ENCODE assay signal across 12 mouse cellular contexts in genomic region chr4:88536640-88537039, GRCm38 (mm10). TPM values are rescaled to one million over a fixed set of nuclear protein-coding genes. Genes with fewer than 3 reads are reported as not detected.
DNase-seq lines count a peak whose midpoint lies in the region; ATAC-seq and TF ChIP-seq lines count a peak whose summit lies in the region.
"Had no signal": no experiment of that assay in that cellular context is flagged by ENCODE, and none has a peak within 500 bp of the region (broad histone marks: within the 10 kb centered on the region; RNA-seq: fewer than 3 reads in every experiment).

No protein-coding gene starts in this region.

- WGBS in intestine, embryonic 14.5 days, result 29% methylated on average over 7 of the region's 7 CpGs
- 44% methylated on average over 7 of the region's 7 CpGs for WGBS in intestine, postnatal 0 days
- 79% methylated on average over 7 of the region's 7 CpGs for WGBS in cerebellum, adult 2 months

- no peaks in the 10 kb centered on the region for H3K9me3 ChIP-seq in intestine, embryonic 14.5 days (ENCODE audit: control insufficient read depth, low read length)
- H3K9me3 ChIP-seq in intestine, postnatal 0 days (ENCODE audit: control insufficient read depth), result no peaks in the 10 kb centered on the region
- H3K9me3 ChIP-seq: G1E had no signal

- H3K27me3 ChIP-seq in intestine, embryonic 14.5 days (replicated peaks; ENCODE audit: control insufficient read depth, insufficient read depth, low read length), result no peaks in the 10 kb centered on the region
- H3K27me3 ChIP-seq in intestine, postnatal 0 days (replicated peaks; ENCODE audit: control insufficient read depth, insufficient read depth, low read length), result no peaks in the 10 kb centered on the region
- no peaks in the 10 kb centered on the region for H3K27me3 ChIP-seq in cerebellum, adult 2 months (ENCODE audit: control insufficient read depth, insufficient read depth, low read length)

- no peak for TF ChIP-seq POLR2A in cerebellum, adult 2 months (IDR thresholded peaks at IDR 0.05; ENCODE audit: borderline replicate concordance, insufficient read depth, low read length)

- no peak overlapping the region for H3K9ac ChIP-seq in intestine, embryonic 14.5 days (ENCODE audit: low read length)
- H3K9ac ChIP-seq in intestine, postnatal 0 days (ENCODE audit: low read depth, low read length), result no peak overlapping the region

- no peak overlapping the region for H3K4me3 ChIP-seq in intestine, embryonic 14.5 days (ENCODE audit: low read depth, low read length)
- H3K4me3 ChIP-seq in intestine, postnatal 0 days (ENCODE audit: low read depth, low read length), result no peak overlapping the region
- H3K4me3 ChIP-seq in cerebellum, adult 2 months (replicated peaks; ENCODE audit: insufficient read depth, low read depth, low read length), result no peak overlapping the region
- H3K4me3 ChIP-seq: myocyte had no signal

- H3K4me2 ChIP-seq in intestine, embryonic 14.5 days (ENCODE audit: low read length), result no peak overlapping the region
- no peak overlapping the region for H3K4me2 ChIP-seq in intestine, postnatal 0 days (replicated peaks; ENCODE audit: low read depth)

- DNase-seq in intestine, embryonic 14.5 days (ENCODE audit: low spot score), result peak; percentile 72
- peak; percentile 72 for DNase-seq in adrenal gland, postnatal 10 days
- peak; percentile 47 to 51 for DNase-seq in heart, postnatal 14 days
- DNase-seq in lung, postnatal 10 days, result peak; percentile 70
- no peak for DNase-seq in cerebellum, adult 11-12 months
- no peak for DNase-seq in right cerebral cortex, postnatal 25 days
- no peak for DNase-seq in cerebellum, adult 2 months

- no peak overlapping the region for H3K27ac ChIP-seq in intestine, embryonic 14.5 days (ENCODE audit: low read depth)
- H3K27ac ChIP-seq in intestine, postnatal 0 days (ENCODE audit: low read depth, low read length), result no peak overlapping the region
- no peak overlapping the region for H3K27ac ChIP-seq in cerebellum, adult 2 months (ENCODE audit: insufficient read depth, low read length)

- intact Hi-C loops in heart, postnatal 14 days (cut with DNase I), result no loop called here

- 0 out of 2 replicates have a peak, but pooled peaks have one; percentile 36 for ATAC-seq in intestine, embryonic 14.5 days (replicated peaks; ENCODE audit: low FRiP score, low TSS enrichment, low read depth)
- no peak for ATAC-seq in intestine, postnatal 0 days

- H3K4me1 ChIP-seq in intestine, embryonic 14.5 days (replicated peaks; ENCODE audit: control insufficient read depth, insufficient read depth, low read length), result peaks cover 13% of the 10 kb centered on the region
- no peaks in the 10 kb centered on the region for H3K4me1 ChIP-seq in intestine, postnatal 0 days (replicated peaks; ENCODE audit: control insufficient read depth, insufficient read depth, low read length)
- H3K4me1 ChIP-seq in cerebellum, adult 2 months (ENCODE audit: control insufficient read depth, insufficient read depth, low read length), result 0 out of 2 replicates have a peak, but pooled peaks cover 2% of the 10 kb centered on the region

- H3K36me3 ChIP-seq in intestine, embryonic 14.5 days (ENCODE audit: control insufficient read depth, insufficient read depth, low read length), result no peaks in the 10 kb centered on the region
- H3K36me3 ChIP-seq in intestine, postnatal 0 days (ENCODE audit: control insufficient read depth, insufficient read depth), result no peaks in the 10 kb centered on the region
- H3K36me3 ChIP-seq: G1E had no signal

- no peak for TF ChIP-seq CTCF in intestine, postnatal 0 days (IDR thresholded peaks at IDR 0.05; ENCODE audit: low read depth)
- TF ChIP-seq CTCF in cerebellum, adult 2 months (IDR thresholded peaks at IDR 0.05; ENCODE audit: borderline replicate concordance, insufficient read depth, low read depth, low read length), result no peak

RNA-seq across cellular contexts. Expression of gene Ifnb1, which starts 14.1 kb away (rescaled TPM):
- polyA plus RNA-seq in intestine, embryonic 14.5 days (2014; fragmentation: Nextera tagmentation; extraction: Ambion mirVana), result not detected in 2 replicates
- not detected in 2 replicates for polyA plus RNA-seq in intestine, postnatal 0 days (2015; fragmentation: Nextera tagmentation; extraction: Ambion mirVana)
- not detected for total RNA-seq in adrenal gland, postnatal 10 days (2021)
- not detected for total RNA-seq in heart, postnatal 14 days (2021)
- not detected in 2 replicates for polyA plus RNA-seq in cerebellum, adult 2 months (2012; rRNA removed)
- total RNA-seq: G1E; hematopoietic stem cell, adult 5-6 weeks had no signal
- polyA plus RNA-seq: G1E; limb, embryonic 11.5 days; myocyte had no signal

RNA-seq across cellular contexts. Expression of gene Ifna15, which starts 21.4 kb away (rescaled TPM):
- not detected in 2 replicates for polyA plus RNA-seq in intestine, embryonic 14.5 days (2014; fragmentation: Nextera tagmentation; extraction: Ambion mirVana)
- not detected in 2 replicates for polyA plus RNA-seq in intestine, postnatal 0 days (2015; fragmentation: Nextera tagmentation; extraction: Ambion mirVana)
- not detected for total RNA-seq in adrenal gland, postnatal 10 days (2021)
- not detected for total RNA-seq in heart, postnatal 14 days (2021)
- not detected in 2 replicates for polyA plus RNA-seq in cerebellum, adult 2 months (2012; rRNA removed)
- total RNA-seq: G1E; hematopoietic stem cell, adult 5-6 weeks had no signal
- polyA plus RNA-seq: G1E; limb, embryonic 11.5 days; myocyte had no signal

RNA-seq across cellular contexts. Expression of gene Ifna14, which starts 35.0 kb away (rescaled TPM):
- polyA plus RNA-seq in intestine, embryonic 14.5 days (2014; fragmentation: Nextera tagmentation; extraction: Ambion mirVana), result not detected in 2 replicates
- polyA plus RNA-seq in intestine, postnatal 0 days (2015; fragmentation: Nextera tagmentation; extraction: Ambion mirVana), result not detected in 2 replicates
- not detected for total RNA-seq in adrenal gland, postnatal 10 days (2021)
- total RNA-seq in heart, postnatal 14 days (2021), result not detected
- not detected in 2 replicates for polyA plus RNA-seq in cerebellum, adult 2 months (2012; rRNA removed)
- total RNA-seq: hematopoietic stem cell, adult 5-6 weeks had no signal
- polyA plus RNA-seq: G1E; limb, embryonic 11.5 days; myocyte had no signal

RNA-seq across cellular contexts. Expression of gene Ifna9, which starts 55.5 kb away (rescaled TPM):
- not detected in 2 replicates for polyA plus RNA-seq in intestine, embryonic 14.5 days (2014; fragmentation: Nextera tagmentation; extraction: Ambion mirVana)
- polyA plus RNA-seq in intestine, postnatal 0 days (2015; fragmentation: Nextera tagmentation; extraction: Ambion mirVana), result not detected in 2 replicates
- not detected for total RNA-seq in adrenal gland, postnatal 10 days (2021)
- total RNA-seq in heart, postnatal 14 days (2021), result not detected
- polyA plus RNA-seq in cerebellum, adult 2 months (2012; rRNA removed), result not detected in 2 replicates
- total RNA-seq: G1E; hematopoietic stem cell, adult 5-6 weeks had no signal
- polyA plus RNA-seq: G1E; limb, embryonic 11.5 days; myocyte had no signal

Comparison
In these comparisons a context has a peak if more than half of its experiments do, and no peak if none do; other contexts are left out.
1. DNase-seq: peak in intestine, embryonic 14.5 days (single experiment), adrenal gland, postnatal 10 days (single experiment), heart, postnatal 14 days (2 of 2) and lung, postnatal 10 days (single experiment); none in cerebellum, adult 11-12 months (single experiment), right cerebral cortex, postnatal 25 days (single experiment) and cerebellum, adult 2 months (0 of 2).